Mouse (Mus musculus): ENCODE data around the gene Foxf1. TPM values are rescaled to one million over a fixed set of nuclear protein-coding genes. Genes with fewer than 3 reads are reported as not detected.

Foxf1 gene
- total and polyA plus RNA-seq, 3 experiments, result not detected

GRCm38 (mm10) chr8:121107668-121108656 lies 23.8 kb downstream of the Foxf1 start, which contains the start of gene Mthfsd:
TSS of gene Mthfsd (minus strand) at chr8:121108392.
- peak within 1 kb of the TSS; percentile 70 for H3K4me2 ChIP-seq (ENCODE audit: insufficient read depth, low read depth, poor library complexity, severe bottlenecking)
- H3K36me3 ChIP-seq (replicated peaks in 1 of 2; ENCODE audit: control insufficient read depth in 1 of 2, insufficient read depth in 1 of 2, low read length in 1 of 2), result peaks cover 17 to 37% of the 10 kb centered on the region in 2 experiments
- DNase-seq (ENCODE audit: extremely low read depth), result peak; percentile 96
- peak within 1 kb of the TSS; percentile 84 to 99 (median 93) for H3K4me3 ChIP-seq (replicated peaks in 1 of 3; ENCODE audit: low read depth in 2 of 3, low read length in 2 of 3, poor library complexity in 1 of 3)
- peak within 1 kb of the TSS; percentile 53 for H3K9ac ChIP-seq (ENCODE audit: insufficient read depth, low read depth)
- H3K27me3 ChIP-seq (replicated peaks), result no peaks in the 10 kb centered on the region
- H3K9me3 ChIP-seq (replicated peaks; ENCODE audit: low read length), result no peaks in the 10 kb centered on the region
- peaks cover 12 to 41% of the 10 kb centered on the region in 2 experiments for H3K4me1 ChIP-seq (ENCODE audit: control insufficient read depth in 1 of 2, insufficient read depth in 2 of 2)
- 0 out of 2 replicates have a peak, but pooled peaks cover 12% of the 10 kb centered on the region for H3K79me2 ChIP-seq (replicated peaks; ENCODE audit: control insufficient read depth, extremely low read depth, insufficient read depth, poor library complexity, severe bottlenecking)
- dilution Hi-C loops (cut with MboI; ENCODE audit: extremely low pct_ligation_motif_present, extremely low pct_unique_long_range_greater_than_20kb, low sequenced_read_pairs), result no loop called here
- in situ Hi-C loops (cut with MboI; ENCODE audit: low pct_ligation_motif_present, low pct_unique_long_range_greater_than_20kb, low sequenced_read_pairs), result no loop called here
- H3K27ac ChIP-seq (ENCODE audit: insufficient read depth, low read depth), result no peak within 1 kb of the TSS
- TF ChIP-seq USF1 (IDR thresholded peaks at IDR 0.05; ENCODE audit: low read depth, low read length), result no peak
- no peak for TF ChIP-seq ZNF384 (IDR thresholded peaks at IDR 0.05; ENCODE audit: low read depth, low read length)
- peak; percentile 67 for TF ChIP-seq MXI1 (IDR thresholded peaks at IDR 0.05; ENCODE audit: low read depth, low read length)
- peak; percentile 51; the same call in 1 of the 2 replicates for TF ChIP-seq KAT2A (IDR thresholded peaks at IDR 0.05; ENCODE audit: insufficient replicate concordance, low read length)
- TF ChIP-seq POLR2A (IDR thresholded peaks at IDR 0.05; ENCODE audit: low read depth, low read length), result peak; percentile 97
- no peak for TF ChIP-seq ZC3H11A (IDR thresholded peaks at IDR 0.05; ENCODE audit: low read depth, low read length)
- TF ChIP-seq UBTF (IDR thresholded peaks at IDR 0.05; ENCODE audit: low read depth, low read length), result 0 out of 2 replicates have a peak, but pooled peaks have one; percentile 43
- TF ChIP-seq TBP (conservative IDR thresholded peaks at IDR 0.05; ENCODE audit: low read depth, low read length), result peak; percentile 73; the same call in 1 of the 2 replicates
- TF ChIP-seq MAX (IDR thresholded peaks at IDR 0.05; ENCODE audit: low read length), result no peak
- TF ChIP-seq PAX5 (IDR thresholded peaks at IDR 0.05; ENCODE audit: low read length), result no peak
- 0 out of 2 replicates have a peak, but pooled peaks have one; percentile 38 for TF ChIP-seq IRF4 (IDR thresholded peaks at IDR 0.05; ENCODE audit: low read depth, low read length)
- no peak for TF ChIP-seq CTCF (conservative IDR thresholded peaks at IDR 0.05 in 1 of 2, IDR thresholded peaks at IDR 0.05 in 1 of 2; ENCODE audit: low read depth in 2 of 2, low read length in 2 of 2)
- no peak for TF ChIP-seq CHD1 (IDR thresholded peaks at IDR 0.05; ENCODE audit: low read depth, low read length)
- no peak for TF ChIP-seq ZKSCAN1 (IDR thresholded peaks at IDR 0.05; ENCODE audit: borderline replicate concordance, low read depth, low read length)
- TF ChIP-seq MEF2A (IDR thresholded peaks at IDR 0.05; ENCODE audit: borderline replicate concordance, low read depth, low read length), result peak; percentile 35; the same call in 1 of the 2 replicates
- peak; percentile 90 for TF ChIP-seq NELFE (IDR thresholded peaks at IDR 0.05; ENCODE audit: low read depth, low read length)
- TF ChIP-seq RCOR1 (conservative IDR thresholded peaks at IDR 0.05; ENCODE audit: low read depth, low read length), result no peak
- no peak for TF ChIP-seq JUND (conservative IDR thresholded peaks at IDR 0.05; ENCODE audit: low read depth, low read length)
- peak; percentile 44 for TF ChIP-seq ELF1 (IDR thresholded peaks at IDR 0.05; ENCODE audit: low read depth, low read length)
- no peak for TF ChIP-seq EP300 (IDR thresholded peaks at IDR 0.05; ENCODE audit: low read length)
- no peak for TF ChIP-seq JUN (IDR thresholded peaks at IDR 0.05; ENCODE audit: insufficient read depth, low read depth, low read length)
- no peak for TF ChIP-seq RAD21 (IDR thresholded peaks at IDR 0.05; ENCODE audit: low read depth, low read length)
- peak; percentile 84 for TF ChIP-seq TCF12 (IDR thresholded peaks at IDR 0.05; ENCODE audit: low read depth, low read length)
- no peak; the same call in 1 of the 2 replicates for TF ChIP-seq CHD2 (IDR thresholded peaks at IDR 0.05; ENCODE audit: low read length)
- no peak for TF ChIP-seq GABPA (IDR thresholded peaks at IDR 0.05; ENCODE audit: insufficient replicate concordance, low read depth, low read length)
- peak; percentile 63; the same call in 1 of the 2 replicates for TF ChIP-seq SIN3A (IDR thresholded peaks at IDR 0.05; ENCODE audit: low read length)
- TF ChIP-seq MAZ (IDR thresholded peaks at IDR 0.05; ENCODE audit: low read depth, low read length), result 0 out of 2 replicates have a peak, but pooled peaks have one; percentile 30
- no peak; the same call in 1 of the 2 replicates for TF ChIP-seq POLR2AphosphoS2 (IDR thresholded peaks at IDR 0.05; ENCODE audit: low read depth, low read length)
- no peak; the same call in 1 of the 2 replicates for TF ChIP-seq BHLHE40 (IDR thresholded peaks at IDR 0.05; ENCODE audit: low read depth, low read length)
- no peak for TF ChIP-seq USF2 (conservative IDR thresholded peaks at IDR 0.05; ENCODE audit: low read depth, low read length)
- TF ChIP-seq MAFK (IDR thresholded peaks at IDR 0.05; ENCODE audit: insufficient replicate concordance, low read length), result no peak
- no peak for TF ChIP-seq ETS1 (conservative IDR thresholded peaks at IDR 0.05; ENCODE audit: low read depth, low read length)
- TF ChIP-seq SMC3 (IDR thresholded peaks at IDR 0.05; ENCODE audit: low read depth, low read length), result no peak
- TF ChIP-seq HCFC1 (IDR thresholded peaks at IDR 0.05; ENCODE audit: low read depth, low read length), result peak; percentile 84
- TF ChIP-seq ZMIZ1 (IDR thresholded peaks at IDR 0.05; ENCODE audit: low read depth, low read length), result peak; percentile 92
- peak; percentile 98 for TF ChIP-seq NRF1 (IDR thresholded peaks at IDR 0.05; ENCODE audit: low read depth, low read length)
- 0 out of 2 replicates have a peak, but pooled peaks have one; percentile 13 for TF ChIP-seq E2F4 (IDR thresholded peaks at IDR 0.05; ENCODE audit: insufficient replicate concordance, low read depth, low read length)

All from CH12.LX (cell line).